In the genomic region with DNA sequence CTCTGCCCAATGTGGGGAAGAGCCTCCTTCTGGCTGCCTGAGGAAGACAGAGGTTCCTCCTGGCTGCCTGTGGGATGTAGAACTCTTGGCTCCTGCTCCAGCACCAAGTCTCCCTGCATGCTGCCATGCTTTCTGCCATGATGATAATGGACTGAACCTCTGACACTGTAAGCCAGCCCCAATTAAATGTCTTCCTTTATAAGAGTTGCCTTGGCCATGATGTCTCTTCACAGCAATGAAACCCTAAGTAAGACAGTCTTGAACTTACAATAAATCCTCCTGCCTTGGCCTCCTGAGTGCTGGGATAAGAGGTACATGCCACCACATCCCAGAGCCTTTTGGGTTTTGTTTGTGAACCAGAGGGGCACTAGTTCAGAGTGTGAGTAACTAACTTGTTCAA, we compare ENCODE assay signal across 34 mouse cellular contexts. TPM values are rescaled to one million over a fixed set of nuclear protein-coding genes. Genes with fewer than 3 reads are reported as not detected.
"Had no signal": no experiment of that assay in that cellular context is flagged by ENCODE, and none has a peak within 500 bp of the region (broad histone marks: within the 10 kb centered on the region; RNA-seq: fewer than 3 reads in every experiment).

No protein-coding gene starts in this region.

- H3K36me3 ChIP-seq: embryonic facial prominence, embryonic 10.5 days; embryonic facial prominence, embryonic 12.5 days; embryonic facial prominence, embryonic 13.5 days; embryonic facial prominence, embryonic 15.5 days; forebrain, embryonic 10.5 days; forebrain, embryonic 12.5 days; forebrain, embryonic 15.5 days had no signal

- H3K4me1 ChIP-seq: embryonic facial prominence, embryonic 12.5 days had no signal

- H3K9me3 ChIP-seq: embryonic facial prominence, embryonic 10.5 days; embryonic facial prominence, embryonic 12.5 days; embryonic facial prominence, embryonic 13.5 days; embryonic facial prominence, embryonic 15.5 days; forebrain, embryonic 10.5 days; forebrain, embryonic 12.5 days; forebrain, embryonic 13.5 days; forebrain, embryonic 15.5 days had no signal

- H3K4me3 ChIP-seq: embryonic facial prominence, embryonic 10.5 days; embryonic facial prominence, embryonic 12.5 days; embryonic facial prominence, embryonic 13.5 days; embryonic facial prominence, embryonic 15.5 days; erythroblast, embryonic 14.5 days; forebrain, embryonic 10.5 days; forebrain, embryonic 12.5 days; forebrain, embryonic 13.5 days; forebrain, embryonic 15.5 days; gastrocnemius, adult 2 months; heart, adult 2 months had no signal

- DNase-seq: cerebellum, adult 2 months; cerebellum, adult 8-10 months; cerebellum, adult 9-10 months; cerebellum, adult 9-11 months; cerebellum, postnatal 10 days; cerebellum, postnatal 14 days; cerebellum, postnatal 25 days; cerebellum, postnatal 36 days; embryo, embryonic 11 days; forebrain, postnatal 0 days; gastrocnemius, adult 2 months; gastrocnemius, postnatal 10 days; gastrocnemius, postnatal 14 days; gastrocnemius, postnatal 25 days; gastrocnemius, postnatal 36 days; heart, adult 18-20 months; heart, adult 2 months had no signal

- H3K9ac ChIP-seq: embryonic facial prominence, embryonic 12.5 days; embryonic facial prominence, embryonic 13.5 days; embryonic facial prominence, embryonic 15.5 days; forebrain, embryonic 12.5 days; forebrain, embryonic 13.5 days; forebrain, embryonic 15.5 days; forebrain, postnatal 0 days had no signal

- H3K4me2 ChIP-seq: embryonic facial prominence, embryonic 12.5 days; embryonic facial prominence, embryonic 13.5 days; embryonic facial prominence, embryonic 15.5 days; forebrain, embryonic 12.5 days; forebrain, embryonic 13.5 days; forebrain, embryonic 15.5 days had no signal

- ATAC-seq: forebrain, embryonic 13.5 days; forebrain, embryonic 14.5 days; forebrain, embryonic 15.5 days; forebrain, embryonic 16.5 days; forebrain, postnatal 0 days had no signal

- H3K27ac ChIP-seq: embryonic facial prominence, embryonic 10.5 days; embryonic facial prominence, embryonic 12.5 days; embryonic facial prominence, embryonic 13.5 days; embryonic facial prominence, embryonic 15.5 days; forebrain, embryonic 10.5 days; forebrain, embryonic 12.5 days; forebrain, embryonic 13.5 days; forebrain, embryonic 15.5 days; gastrocnemius, adult 2 months; heart, adult 2 months had no signal

RNA-seq across cellular contexts. Expression of gene Nkx2-2, which starts 20.3 kb away (rescaled TPM):
- total RNA-seq: common myeloid progenitor, adult 5-6 weeks; gastrocnemius, adult 18-20 months; gastrocnemius, adult 2 months; gastrocnemius, adult 8-10 months; gastrocnemius, postnatal 25 days; gastrocnemius, postnatal 36 days; granulocyte monocyte progenitor cell, adult 5-6 weeks; heart, adult 18-20 months; heart, adult 2 months had no signal
- polyA plus RNA-seq: embryonic facial prominence, embryonic 13.5 days; embryonic facial prominence, embryonic 14.5 days; embryonic facial prominence, embryonic 15.5 days; erythroblast, embryonic 14.5 days; gonadal fat pad, adult 2 months; heart, adult 2 months had no signal
